Comparison of ENCODE assay signal across 9 mouse cellular contexts in genomic region chr9:58158541-58159311, GRCm38 (mm10). TPM values are rescaled to one million over a fixed set of nuclear protein-coding genes. Genes with fewer than 3 reads are reported as not detected.
DNase-seq lines count a peak whose midpoint lies in the region; ATAC-seq and TF ChIP-seq lines count a peak whose summit lies in the region.
"Had no signal": no experiment of that assay in that cellular context is flagged by ENCODE, and none has a peak within 500 bp of the region (broad histone marks: within the 10 kb centered on the region; RNA-seq: fewer than 3 reads in every experiment).

No protein-coding gene starts in this region.

- H3K9ac ChIP-seq in lung, embryonic 14.5 days: peak overlapping the region; percentile 51
- H3K9ac ChIP-seq in forebrain, embryonic 16.5 days (replicated peaks; ENCODE audit: low read depth, low read length): 0 out of 2 replicates have a peak overlapping the region, but pooled peaks have one; percentile 8
- no peak overlapping the region for H3K9ac ChIP-seq in hindbrain, embryonic 11.5 days (ENCODE audit: low read depth, low read length)
- no peak overlapping the region for H3K9ac ChIP-seq in liver, embryonic 15.5 days
- H3K9ac ChIP-seq in stomach, postnatal 0 days (ENCODE audit: low read length): peak overlapping the region; percentile 47

- no peaks in the 10 kb centered on the region for H3K27me3 ChIP-seq in lung, embryonic 14.5 days (ENCODE audit: insufficient read depth, low read length)
- H3K27me3 ChIP-seq in forebrain, embryonic 16.5 days (replicated peaks; ENCODE audit: control insufficient read depth, insufficient read depth, low read length): no peaks in the 10 kb centered on the region
- H3K27me3 ChIP-seq in hindbrain, embryonic 11.5 days (ENCODE audit: control insufficient read depth, insufficient read depth, low read length): no peaks in the 10 kb centered on the region
- no peaks in the 10 kb centered on the region for H3K27me3 ChIP-seq in liver, embryonic 15.5 days
- H3K27me3 ChIP-seq in stomach, postnatal 0 days (ENCODE audit: control insufficient read depth, insufficient read depth, low read length): no peaks in the 10 kb centered on the region

- no peak for TF ChIP-seq CTCF in lung, embryonic 14.5 days (IDR thresholded peaks at IDR 0.05; ENCODE audit: low read depth)
- no peak for TF ChIP-seq CTCF in stomach, postnatal 0 days (IDR thresholded peaks at IDR 0.05; ENCODE audit: low read depth)

- peak; percentile 86 for ATAC-seq in lung, embryonic 14.5 days (ENCODE audit: insufficient read depth)
- ATAC-seq in forebrain, embryonic 16.5 days: no peak
- ATAC-seq in hindbrain, embryonic 11.5 days (ENCODE audit: low FRiP score): no peak
- no peak for ATAC-seq in liver, embryonic 15.5 days (ENCODE audit: insufficient read depth)
- ATAC-seq in stomach, postnatal 0 days (ENCODE audit: low FRiP score, low TSS enrichment): peak; percentile 83

- H3K4me1 ChIP-seq in lung, embryonic 14.5 days (ENCODE audit: insufficient read depth): peaks cover 50% of the 10 kb centered on the region
- H3K4me1 ChIP-seq in forebrain, embryonic 16.5 days (replicated peaks; ENCODE audit: control insufficient read depth, insufficient read depth, low read length): peaks cover 20% of the 10 kb centered on the region
- no peaks in the 10 kb centered on the region for H3K4me1 ChIP-seq in hindbrain, embryonic 11.5 days (replicated peaks; ENCODE audit: control insufficient read depth, insufficient read depth, low read length)
- H3K4me1 ChIP-seq in liver, embryonic 15.5 days (replicated peaks): no peaks in the 10 kb centered on the region
- H3K4me1 ChIP-seq in stomach, postnatal 0 days (replicated peaks; ENCODE audit: control insufficient read depth, insufficient read depth): peaks cover 2% of the 10 kb centered on the region

- 0 out of 2 replicates have a peak, but pooled peaks cover 4% of the 10 kb centered on the region for H3K36me3 ChIP-seq in lung, embryonic 14.5 days (ENCODE audit: insufficient read depth)
- no peaks in the 10 kb centered on the region for H3K36me3 ChIP-seq in forebrain, embryonic 16.5 days (ENCODE audit: control insufficient read depth, insufficient read depth)
- no peaks in the 10 kb centered on the region for H3K36me3 ChIP-seq in hindbrain, embryonic 11.5 days (ENCODE audit: control insufficient read depth, insufficient read depth, low read length)
- no peaks in the 10 kb centered on the region for H3K36me3 ChIP-seq in liver, embryonic 15.5 days (replicated peaks)
- H3K36me3 ChIP-seq in stomach, postnatal 0 days (ENCODE audit: control insufficient read depth, insufficient read depth, low read length): no peaks in the 10 kb centered on the region
- H3K36me3 ChIP-seq: G1E had no signal

- TF ChIP-seq EP300 in stomach, postnatal 0 days (optimal IDR thresholded peaks at IDR 0.05): peak; percentile 56

- H3K27ac ChIP-seq in lung, embryonic 14.5 days (ENCODE audit: low read depth): peak overlapping the region; percentile 99
- peak overlapping the region; percentile 2 for H3K27ac ChIP-seq in forebrain, embryonic 16.5 days (ENCODE audit: low read length)
- H3K27ac ChIP-seq in hindbrain, embryonic 11.5 days (ENCODE audit: low read depth, low read length): peak overlapping the region; percentile 30; the same call in 1 of the 2 replicates
- peak overlapping the region; percentile 24; the same call in 1 of the 2 replicates for H3K27ac ChIP-seq in liver, embryonic 15.5 days (replicated peaks)
- H3K27ac ChIP-seq in stomach, postnatal 0 days (replicated peaks): peak overlapping the region; percentile 94

- peak; percentile 88 for DNase-seq in lung, embryonic 14.5 days
- DNase-seq in lung, adult 18-20 months: no peak
- DNase-seq in hindbrain, embryonic 11.5 days (ENCODE audit: low spot score): peak; percentile 31
- DNase-seq in stomach, postnatal 0 days (ENCODE audit: low spot score): peak; percentile 54
- DNase-seq in spleen, postnatal 36 days (ENCODE audit: low spot score in 2 of 2): no peak
- DNase-seq in cerebellum, postnatal 14 days: no peak

- peak overlapping the region; percentile 32 for H3K4me3 ChIP-seq in lung, embryonic 14.5 days (ENCODE audit: low read depth, low read length)
- no peak overlapping the region for H3K4me3 ChIP-seq in forebrain, embryonic 16.5 days (replicated peaks; ENCODE audit: low read length)
- no peak overlapping the region for H3K4me3 ChIP-seq in hindbrain, embryonic 11.5 days (ENCODE audit: low read depth, low read length)
- H3K4me3 ChIP-seq in liver, embryonic 15.5 days (replicated peaks): no peak overlapping the region
- peak overlapping the region; percentile 34 for H3K4me3 ChIP-seq in stomach, postnatal 0 days (ENCODE audit: low read depth, low read length)

- WGBS in lung, embryonic 14.5 days: 6% methylated on average over 7 of the region's 7 CpGs
- 42% methylated on average over 7 of the region's 7 CpGs for WGBS in forebrain, embryonic 16.5 days
- 40% methylated on average over 7 of the region's 7 CpGs for WGBS in hindbrain, embryonic 11.5 days
- 33% methylated on average over 7 of the region's 7 CpGs for WGBS in liver, embryonic 15.5 days (ENCODE audit: insufficient replicate concordance)
- 11% methylated on average over 7 of the region's 7 CpGs for WGBS in stomach, postnatal 0 days

- no peaks in the 10 kb centered on the region for H3K9me3 ChIP-seq in lung, embryonic 14.5 days (ENCODE audit: low read depth, low read length)
- no peaks in the 10 kb centered on the region for H3K9me3 ChIP-seq in forebrain, embryonic 16.5 days (ENCODE audit: control insufficient read depth, low read length)
- no peaks in the 10 kb centered on the region for H3K9me3 ChIP-seq in hindbrain, embryonic 11.5 days (ENCODE audit: control insufficient read depth, low read length)
- H3K9me3 ChIP-seq in liver, embryonic 15.5 days (replicated peaks): no peaks in the 10 kb centered on the region
- H3K9me3 ChIP-seq in stomach, postnatal 0 days (ENCODE audit: control insufficient read depth, low read length): no peaks in the 10 kb centered on the region
- H3K9me3 ChIP-seq: G1E had no signal

- H3K4me2 ChIP-seq in lung, embryonic 14.5 days: peak overlapping the region; percentile 72
- H3K4me2 ChIP-seq in forebrain, embryonic 16.5 days (ENCODE audit: low read length): no peak overlapping the region
- no peak overlapping the region for H3K4me2 ChIP-seq in hindbrain, embryonic 11.5 days (replicated peaks; ENCODE audit: low read depth, low read length)
- H3K4me2 ChIP-seq in liver, embryonic 15.5 days: no peak overlapping the region
- H3K4me2 ChIP-seq in stomach, postnatal 0 days (replicated peaks; ENCODE audit: low read depth): peak overlapping the region; percentile 64

RNA-seq across cellular contexts. Expression of gene Ccdc33, which starts 40.1 kb away (rescaled TPM):
- not detected in 2 replicates for polyA plus RNA-seq in lung, embryonic 14.5 days (2014; fragmentation: Nextera tagmentation; extraction: Ambion mirVana)
- polyA plus RNA-seq in forebrain, embryonic 16.5 days (2015; fragmentation: Nextera tagmentation; extraction: Ambion mirVana): 0.51 and 0.79 TPM in 2 replicates
- 0.31 and 0.99 TPM in 2 replicates for polyA plus RNA-seq in hindbrain, embryonic 11.5 days (2014; fragmentation: Nextera tagmentation; extraction: Ambion mirVana)
- not detected in 2 replicates for polyA plus RNA-seq in liver, embryonic 15.5 days (2015; fragmentation: Nextera tagmentation; extraction: Ambion mirVana)
- polyA plus RNA-seq in stomach, postnatal 0 days (2015; fragmentation: Nextera tagmentation; extraction: Ambion mirVana): 0.18 TPM in 1 of 2 replicates, not detected in the other
- polyA plus RNA-seq: G1E had no signal

RNA-seq across cellular contexts. Expression of gene Islr, which starts 45.4 kb away (rescaled TPM):
- 56.9 and 60.2 TPM in 2 replicates for polyA plus RNA-seq in lung, embryonic 14.5 days (2014; fragmentation: Nextera tagmentation; extraction: Ambion mirVana)
- polyA plus RNA-seq in forebrain, embryonic 16.5 days (2015; fragmentation: Nextera tagmentation; extraction: Ambion mirVana): 16.8 and 25.5 TPM in 2 replicates
- 15.5 and 16.7 TPM in 2 replicates for polyA plus RNA-seq in hindbrain, embryonic 11.5 days (2014; fragmentation: Nextera tagmentation; extraction: Ambion mirVana)
- polyA plus RNA-seq in liver, embryonic 15.5 days (2015; fragmentation: Nextera tagmentation; extraction: Ambion mirVana): 4.2 and 4.5 TPM in 2 replicates
- polyA plus RNA-seq in stomach, postnatal 0 days (2015; fragmentation: Nextera tagmentation; extraction: Ambion mirVana): 46.5 and 58.7 TPM in 2 replicates
- polyA plus RNA-seq: G1E had no signal

RNA-seq across cellular contexts. Expression of gene Islr2, which starts 45.4 kb away (rescaled TPM):
- not detected in 2 replicates for polyA plus RNA-seq in lung, embryonic 14.5 days (2014; fragmentation: Nextera tagmentation; extraction: Ambion mirVana)
- 74.4 and 88.4 TPM in 2 replicates for polyA plus RNA-seq in forebrain, embryonic 16.5 days (2015; fragmentation: Nextera tagmentation; extraction: Ambion mirVana)
- 5.5 and 6.7 TPM in 2 replicates for polyA plus RNA-seq in hindbrain, embryonic 11.5 days (2014; fragmentation: Nextera tagmentation; extraction: Ambion mirVana)
- 0.05 and 0.08 TPM in 2 replicates for polyA plus RNA-seq in liver, embryonic 15.5 days (2015; fragmentation: Nextera tagmentation; extraction: Ambion mirVana)
- 0.45 and 0.69 TPM in 2 replicates for polyA plus RNA-seq in stomach, postnatal 0 days (2015; fragmentation: Nextera tagmentation; extraction: Ambion mirVana)

Comparison
In these comparisons a context has a peak if more than half of its experiments do, and no peak if none do; other contexts are left out.
1. DNase-seq: peak in lung, embryonic 14.5 days (single experiment), hindbrain, embryonic 11.5 days (single experiment) and stomach, postnatal 0 days (single experiment); none in lung, adult 18-20 months (0 of 2), spleen, postnatal 36 days (0 of 2) and cerebellum, postnatal 14 days (0 of 2).
2. ATAC-seq: peak in lung, embryonic 14.5 days (single experiment) and stomach, postnatal 0 days (single experiment); none in forebrain, embryonic 16.5 days (single experiment), hindbrain, embryonic 11.5 days (single experiment) and liver, embryonic 15.5 days (single experiment).
3. H3K27ac ChIP-seq: peak in every context shown above with its lines; median percentile 99 in lung, embryonic 14.5 days; 94 in stomach, postnatal 0 days; 30 in hindbrain, embryonic 11.5 days; 24 in liver, embryonic 15.5 days; 2 in forebrain, embryonic 16.5 days.
4. H3K4me2 ChIP-seq: peak in lung, embryonic 14.5 days (single experiment) and stomach, postnatal 0 days (single experiment); none in forebrain, embryonic 16.5 days (single experiment), hindbrain, embryonic 11.5 days (single experiment) and liver, embryonic 15.5 days (single experiment).
5. H3K4me3 ChIP-seq: peak in lung, embryonic 14.5 days (single experiment) and stomach, postnatal 0 days (single experiment); none in forebrain, embryonic 16.5 days (single experiment), hindbrain, embryonic 11.5 days (single experiment) and liver, embryonic 15.5 days (single experiment).
6. H3K9ac ChIP-seq: peak in lung, embryonic 14.5 days (single experiment), forebrain, embryonic 16.5 days (single experiment) and stomach, postnatal 0 days (single experiment); none in hindbrain, embryonic 11.5 days (single experiment) and liver, embryonic 15.5 days (single experiment).